Mouse (Mus musculus): ENCODE data around the gene Gm7247. TPM values are rescaled to one million over a fixed set of nuclear protein-coding genes. Genes with fewer than 3 reads are reported as not detected.
"Not testable (repeated sequence)": the region's sequence is repeated elsewhere in the genome, so short reads cannot be mapped to it uniquely, and the experiment has no call there.

Gm7247 gene
- polyA plus RNA-seq, 1 experiment from 2014 or later, result not detected

DNA sequence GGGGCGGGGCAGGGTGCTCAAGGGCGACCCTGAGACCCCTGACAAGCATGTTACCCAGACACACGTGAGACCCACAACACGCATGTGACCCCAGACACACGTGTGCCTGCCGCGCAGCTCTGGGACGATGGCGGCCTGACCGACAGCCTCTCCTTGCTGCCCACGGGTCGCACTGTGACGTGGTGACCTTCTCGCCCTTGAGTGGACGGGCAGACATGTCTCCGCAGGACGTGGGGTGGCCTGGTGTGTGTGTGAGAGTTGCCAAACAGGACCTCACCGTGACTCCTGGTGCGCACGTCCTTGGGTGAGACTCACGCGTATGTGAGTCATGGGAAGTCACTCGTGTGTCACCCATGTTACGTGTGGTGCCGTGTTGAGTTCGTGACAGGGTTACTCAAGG is 73.5 kb downstream of the Gm7247 start:
- H3K4me3 ChIP-seq, result no peak overlapping the region
- 96% methylated on average over 26 of the region's 26 CpGs for WGBS
- DNase-seq (ENCODE audit: extremely low spot score, low spot score), result no peak

DNA sequence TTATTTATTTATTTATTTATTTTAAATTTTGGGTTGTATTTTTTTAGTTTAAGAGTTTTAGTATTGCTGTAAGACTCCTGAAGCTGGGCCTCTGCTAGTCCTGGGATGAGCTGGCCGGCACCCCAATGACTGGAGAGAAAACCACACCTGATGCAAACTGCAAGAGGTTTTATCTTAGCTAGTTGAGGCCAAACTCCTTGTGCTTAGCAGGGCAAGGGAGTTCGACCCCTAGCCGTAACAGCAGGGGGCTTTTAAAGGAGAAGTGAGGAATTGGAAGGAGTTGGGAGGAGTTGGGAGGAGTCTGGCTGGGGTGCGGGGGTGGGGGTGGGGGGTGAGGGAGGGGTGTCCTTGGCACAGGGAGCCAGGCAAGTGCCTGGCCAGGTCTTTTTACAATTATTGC is 77.4 kb downstream of the Gm7247 start:
- H3K4me1 ChIP-seq, result no peaks in the 10 kb centered on the region
- H3K4me3 ChIP-seq, result no peak overlapping the region
- H3K27ac ChIP-seq, result no peak overlapping the region
- peaks cover 22% of the 10 kb centered on the region for H3K9me3 ChIP-seq
- H3K36me3 ChIP-seq (replicated peaks), result no peaks in the 10 kb centered on the region
- no peaks in the 10 kb centered on the region for H3K27me3 ChIP-seq (ENCODE audit: poor library complexity, severe bottlenecking)
- DNase-seq (ENCODE audit: extremely low spot score, low spot score), result no peak
- WGBS, result 74% methylated on average over 4 of the region's 4 CpGs

More for the DNA sequence above, 73.5 kb downstream of the Gm7247 start:
- Histone ChIP-seq H3K4me1 (no peaks in the 10 kb centered on the region), H3K36me3 (replicated peaks) (no peaks in the 10 kb centered on the region), H3K27me3 (ENCODE audit: poor library complexity, severe bottlenecking) (no peaks in the 10 kb centered on the region), H3K9me3 (peaks cover 22% of the 10 kb centered on the region), H3K27ac (no peak overlapping the region)

DNA sequence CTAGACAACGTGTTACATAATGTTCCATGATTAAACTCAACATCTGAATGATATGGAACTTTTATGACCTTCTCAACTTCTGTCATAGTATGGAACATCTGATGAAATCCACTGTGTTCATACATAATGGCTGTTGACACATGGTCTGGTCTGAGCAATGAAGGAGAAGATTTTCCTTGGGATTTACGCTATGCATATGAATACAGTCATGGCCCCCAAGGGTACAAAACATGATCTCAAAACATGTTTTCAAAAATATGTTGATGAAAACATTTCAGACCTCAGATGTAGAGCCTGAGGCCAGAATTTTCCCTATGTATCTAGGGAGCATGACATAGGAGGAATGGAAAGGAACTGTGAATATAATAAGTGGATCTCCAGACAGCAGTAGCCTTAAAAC is 90.0 kb downstream of the Gm7247 start, which contains the start of gene Vmn2r89:
Gene Vmn2r89 (plus strand): TSS at position 301 of the 400 bp plus-strand sequence.
- not testable (repeated sequence) for H3K27me3 ChIP-seq (ENCODE audit: poor library complexity, severe bottlenecking); DNase-seq (ENCODE audit: extremely low spot score, low spot score); H3K4me1 ChIP-seq; H3K9me3 ChIP-seq; H3K27ac ChIP-seq; H3K4me3 ChIP-seq; H3K36me3 ChIP-seq (replicated peaks)
- WGBS, result 87% methylated on average over 2 of the region's 2 CpGs

DNA sequence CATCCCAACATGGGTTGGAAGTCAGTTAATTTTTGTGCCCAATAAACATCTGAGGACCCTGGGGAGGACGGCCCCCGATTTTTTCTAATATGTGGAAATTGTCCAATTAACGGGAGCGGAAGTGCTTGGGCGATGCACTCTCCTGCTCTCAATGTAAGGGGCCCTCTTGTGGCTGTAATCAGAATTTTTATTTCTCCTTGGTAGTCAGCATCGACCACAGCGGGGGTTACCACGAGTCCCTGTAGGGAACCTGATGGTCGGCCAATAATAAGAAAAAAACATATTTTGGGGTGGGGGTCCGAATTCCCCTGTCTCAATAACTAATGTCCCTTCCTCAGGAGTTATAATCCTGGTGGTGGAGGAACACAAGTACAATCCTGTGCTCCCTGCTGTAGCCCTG is 118.7 kb downstream of the Gm7247 start:
- 88% methylated on average over 10 of the region's 10 CpGs for WGBS
- not testable (repeated sequence) for H3K36me3 ChIP-seq (replicated peaks); H3K4me1 ChIP-seq; H3K4me3 ChIP-seq; H3K27me3 ChIP-seq (ENCODE audit: poor library complexity, severe bottlenecking); H3K9me3 ChIP-seq; DNase-seq (ENCODE audit: extremely low spot score, low spot score); H3K27ac ChIP-seq

DNA sequence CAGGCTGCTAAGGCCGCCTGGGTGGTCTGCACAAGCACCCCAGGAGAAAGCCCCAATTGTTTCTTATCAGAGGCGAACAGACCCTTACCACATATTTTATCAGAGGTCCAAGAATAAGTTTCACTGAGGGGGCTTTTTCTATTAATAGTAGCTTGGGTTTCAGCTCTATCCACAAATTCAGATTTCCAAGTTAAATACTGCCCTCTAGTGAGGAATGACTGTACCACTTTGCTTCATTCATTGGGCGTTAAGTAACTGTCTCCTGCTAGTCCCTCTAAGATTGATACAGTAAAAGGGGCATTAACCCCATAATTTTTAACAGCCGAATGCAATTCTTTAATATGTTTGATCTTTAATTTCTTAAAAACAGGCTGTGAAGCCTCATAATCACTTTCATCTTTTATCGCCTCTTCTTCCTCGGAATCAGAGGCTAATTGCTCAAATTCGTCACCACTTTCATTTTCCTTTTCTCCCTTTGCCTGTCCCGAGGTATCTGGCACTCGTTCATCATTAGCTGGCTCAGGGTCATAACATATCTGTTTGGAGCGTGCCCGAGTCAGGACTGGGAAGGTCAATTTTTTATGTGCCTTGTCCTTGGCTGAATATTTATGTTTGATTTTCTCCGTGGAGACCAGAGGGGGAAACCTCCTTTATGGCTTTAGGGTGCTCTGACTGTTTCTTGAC is 119.9 kb downstream of the Gm7247 start:
- H3K4me3 ChIP-seq; DNase-seq (ENCODE audit: extremely low spot score, low spot score); H3K4me1 ChIP-seq; H3K27ac ChIP-seq; H3K36me3 ChIP-seq (replicated peaks); H3K9me3 ChIP-seq; H3K27me3 ChIP-seq (ENCODE audit: poor library complexity, severe bottlenecking): not testable (repeated sequence)
- WGBS, result 94% methylated on average over 12 of the region's 12 CpGs

DNA sequence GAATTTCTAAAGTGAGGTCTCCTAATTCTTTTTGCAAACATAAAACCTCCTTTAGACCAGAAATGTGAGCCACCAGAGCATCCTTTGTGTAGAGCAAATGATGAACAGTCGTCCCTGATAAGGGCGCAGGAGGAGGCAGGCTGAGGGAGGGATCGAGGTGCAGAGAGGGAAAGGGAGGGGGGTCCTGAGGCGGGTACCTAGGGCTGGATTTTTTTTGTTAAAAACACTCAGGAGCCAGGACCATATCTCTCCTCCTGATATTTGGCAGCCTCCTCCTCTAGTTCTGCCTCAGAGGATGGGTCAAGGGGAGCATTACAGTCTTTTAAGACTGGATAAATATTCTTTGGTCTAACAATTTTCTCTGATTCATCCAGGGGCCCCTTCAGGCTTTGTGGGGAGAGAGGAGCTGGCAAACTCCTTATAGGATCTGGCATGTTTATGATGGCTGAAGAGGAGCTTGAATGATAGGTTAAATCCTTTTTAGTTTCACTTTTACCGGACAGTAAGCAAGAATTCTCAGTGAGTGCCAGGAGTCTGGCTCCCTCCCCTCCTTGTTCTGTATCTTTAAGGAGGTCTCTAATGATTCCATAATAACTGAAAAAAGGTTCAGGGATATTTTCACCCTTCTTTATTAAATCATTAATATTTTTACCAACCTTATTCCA is 120.6 kb downstream of the Gm7247 start:
- Histone ChIP-seq H3K4me1 (no peaks in the 10 kb centered on the region), H3K9me3 (0 out of 2 replicates have a peak, but pooled peaks cover 3% of the 10 kb centered on the region), H3K27me3 (ENCODE audit: poor library complexity, severe bottlenecking) (no peaks in the 10 kb centered on the region), H3K4me3 (no peak overlapping the region), H3K27ac (no peak overlapping the region), H3K36me3 (replicated peaks) (no peaks in the 10 kb centered on the region)
- 91% methylated on average over 5 of the region's 5 CpGs for WGBS
- no peak for DNase-seq (ENCODE audit: extremely low spot score, low spot score)

DNA sequence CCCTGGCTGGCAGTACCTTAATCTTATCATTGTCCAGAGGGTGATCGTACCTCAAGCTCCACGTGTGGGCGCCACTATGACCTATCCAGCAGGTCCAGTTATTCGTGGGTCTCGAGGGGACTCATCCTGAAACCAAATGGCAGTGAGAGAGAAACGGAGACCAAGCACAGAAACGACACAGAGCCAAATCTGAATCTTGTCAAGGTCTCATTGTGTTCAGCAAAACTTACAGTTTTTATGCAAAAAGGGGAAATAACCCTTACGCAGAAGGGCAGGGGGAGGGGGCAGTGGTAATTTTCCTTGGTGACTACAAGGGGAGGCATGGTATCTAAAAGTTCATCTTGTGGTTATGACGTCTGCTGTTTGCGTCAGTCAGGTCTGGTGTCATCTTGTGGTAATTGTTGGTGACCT is 121.4 kb downstream of the Gm7247 start:
- not testable (repeated sequence) for H3K9me3 ChIP-seq; H3K4me1 ChIP-seq; H3K36me3 ChIP-seq (replicated peaks); H3K27ac ChIP-seq; H3K27me3 ChIP-seq (ENCODE audit: poor library complexity, severe bottlenecking); H3K4me3 ChIP-seq; DNase-seq (ENCODE audit: extremely low spot score, low spot score)
- WGBS, result 85% methylated on average over 10 of the region's 10 CpGs

DNA sequence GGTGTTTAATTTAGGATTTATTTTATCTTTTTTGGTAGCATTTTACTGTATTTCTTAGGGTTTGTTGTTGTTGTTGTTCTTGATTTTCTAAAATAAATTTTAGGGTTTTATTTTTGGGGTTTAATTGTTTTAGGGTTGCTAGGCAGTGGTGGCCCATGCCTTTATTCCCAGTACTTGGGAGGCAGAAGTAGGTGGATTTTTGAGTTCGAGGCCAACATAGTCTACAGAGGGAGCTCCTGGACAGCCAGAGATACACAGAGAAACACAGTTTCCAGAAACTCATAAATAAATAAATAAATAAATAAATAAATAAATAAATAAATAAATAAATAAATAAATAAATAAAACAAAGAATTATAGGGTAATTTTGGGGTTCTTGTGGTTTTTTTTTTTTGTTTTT is 122.1 kb downstream of the Gm7247 start:
- Histone ChIP-seq H3K4me3 (no peak overlapping the region), H3K9me3 (0 out of 2 replicates have a peak, but pooled peaks cover 3% of the 10 kb centered on the region), H3K27ac (no peak overlapping the region), H3K36me3 (replicated peaks) (no peaks in the 10 kb centered on the region), H3K27me3 (ENCODE audit: poor library complexity, severe bottlenecking) (no peaks in the 10 kb centered on the region), H3K4me1 (no peaks in the 10 kb centered on the region)
- no peak for DNase-seq (ENCODE audit: extremely low spot score, low spot score)
- WGBS, result 96% methylated on average over 1 of the region's 1 CpGs

DNA sequence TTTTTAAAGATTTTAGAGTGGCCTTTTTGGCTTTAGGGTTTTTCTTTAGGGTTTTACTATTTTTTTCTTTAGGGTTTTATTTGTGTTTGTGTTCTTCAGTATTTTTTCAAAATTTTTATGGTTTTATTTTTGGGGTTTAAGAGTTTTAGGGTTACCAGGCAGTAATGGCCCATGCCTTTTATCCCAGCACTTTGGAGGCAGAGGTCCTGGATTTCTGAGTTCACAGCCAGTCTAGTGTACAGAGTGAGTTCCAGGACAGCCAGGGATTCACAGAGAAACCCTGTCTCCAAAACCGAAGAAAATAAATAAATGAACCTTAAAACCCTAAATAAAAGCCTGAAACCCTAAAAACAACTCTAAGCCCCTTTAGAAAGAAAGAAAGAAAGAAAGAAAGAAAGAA is 124.6 kb downstream of the Gm7247 start:
- 77% methylated on average over 1 of the region's 1 CpGs for WGBS
- Histone ChIP-seq H3K27me3 (ENCODE audit: poor library complexity, severe bottlenecking) (no peaks in the 10 kb centered on the region), H3K36me3 (replicated peaks) (no peaks in the 10 kb centered on the region), H3K4me1 (no peaks in the 10 kb centered on the region), H3K9me3 (0 out of 2 replicates have a peak, but pooled peaks cover 2% of the 10 kb centered on the region), H3K4me3 (no peak overlapping the region), H3K27ac (no peak overlapping the region)
- DNase-seq (ENCODE audit: extremely low spot score, low spot score), result no peak

DNA sequence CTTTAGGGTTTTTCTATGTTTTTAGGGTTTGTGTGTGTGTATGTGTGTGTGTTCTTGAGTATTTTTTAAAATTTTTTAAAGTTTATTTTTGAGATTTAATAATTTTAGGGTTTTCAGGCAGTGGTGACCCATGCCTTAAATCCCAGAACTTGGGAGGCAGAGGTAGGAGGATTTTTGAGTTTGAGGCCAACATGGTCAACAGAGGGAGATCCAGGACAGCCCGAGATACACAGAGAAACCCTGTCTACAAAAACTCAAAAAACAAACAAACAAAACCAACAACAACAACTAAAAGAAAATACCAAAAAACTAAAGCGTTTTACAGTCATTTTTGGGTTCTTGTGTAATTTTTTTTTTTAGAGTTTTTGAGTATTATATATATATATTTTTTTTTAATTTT is 134.2 kb downstream of the Gm7247 start:
- H3K4me1 ChIP-seq, result no peaks in the 10 kb centered on the region
- WGBS, result 83% methylated on average over 2 of the region's 2 CpGs
- no peak overlapping the region for H3K4me3 ChIP-seq
- no peaks in the 10 kb centered on the region for H3K36me3 ChIP-seq (replicated peaks)
- H3K9me3 ChIP-seq, result no peaks in the 10 kb centered on the region
- H3K27ac ChIP-seq, result no peak overlapping the region
- DNase-seq (ENCODE audit: extremely low spot score, low spot score), result no peak
- no peaks in the 10 kb centered on the region for H3K27me3 ChIP-seq (ENCODE audit: poor library complexity, severe bottlenecking)

DNA sequence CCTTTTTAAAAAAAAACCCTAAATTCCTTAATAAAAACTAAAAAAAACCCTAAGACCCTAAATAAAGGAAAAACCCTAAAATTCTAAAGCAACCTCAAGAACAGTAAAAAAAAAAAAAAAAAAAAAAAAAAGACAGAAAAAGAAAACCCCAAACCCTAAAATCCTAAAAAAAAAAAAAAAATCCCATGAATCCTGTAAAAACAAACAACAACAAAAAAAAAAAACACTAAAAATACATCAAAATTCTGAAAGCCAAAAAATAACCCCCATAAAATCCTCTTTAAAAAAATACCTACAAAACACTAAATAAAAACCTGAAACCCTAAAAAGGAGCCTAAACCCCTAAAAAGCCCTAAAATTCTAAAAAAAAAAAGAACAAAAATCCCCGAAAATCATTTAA is 135.4 kb downstream of the Gm7247 start:
- no peak for DNase-seq (ENCODE audit: extremely low spot score, low spot score)
- H3K27me3 ChIP-seq (ENCODE audit: poor library complexity, severe bottlenecking), result no peaks in the 10 kb centered on the region
- H3K36me3 ChIP-seq (replicated peaks), result no peaks in the 10 kb centered on the region
- no peak overlapping the region for H3K4me3 ChIP-seq
- 96% methylated on average over 1 of the region's 1 CpGs for WGBS
- no peaks in the 10 kb centered on the region for H3K9me3 ChIP-seq
- H3K4me1 ChIP-seq, result no peaks in the 10 kb centered on the region
- H3K27ac ChIP-seq, result no peak overlapping the region

DNA sequence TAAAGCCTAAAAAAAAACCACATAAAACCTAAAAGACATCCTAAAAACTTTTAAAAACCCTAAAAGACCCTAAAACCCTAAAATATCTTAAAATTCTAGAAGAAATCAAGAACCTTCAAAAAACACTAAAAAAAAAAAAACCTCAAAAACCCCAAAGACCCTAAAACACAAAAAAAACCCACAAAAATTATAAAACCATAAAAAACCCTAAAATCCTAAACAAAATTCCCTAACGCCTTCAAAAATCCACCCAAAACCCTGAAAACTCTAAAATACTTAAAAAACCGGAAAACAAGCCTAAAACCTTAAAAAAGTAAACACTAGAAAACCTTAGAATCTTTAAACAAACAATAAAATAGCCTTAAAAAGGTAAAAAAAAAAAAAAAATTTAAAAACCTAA is 136.4 kb downstream of the Gm7247 start:
- WGBS, result 89% methylated on average over 2 of the region's 2 CpGs

DNA sequence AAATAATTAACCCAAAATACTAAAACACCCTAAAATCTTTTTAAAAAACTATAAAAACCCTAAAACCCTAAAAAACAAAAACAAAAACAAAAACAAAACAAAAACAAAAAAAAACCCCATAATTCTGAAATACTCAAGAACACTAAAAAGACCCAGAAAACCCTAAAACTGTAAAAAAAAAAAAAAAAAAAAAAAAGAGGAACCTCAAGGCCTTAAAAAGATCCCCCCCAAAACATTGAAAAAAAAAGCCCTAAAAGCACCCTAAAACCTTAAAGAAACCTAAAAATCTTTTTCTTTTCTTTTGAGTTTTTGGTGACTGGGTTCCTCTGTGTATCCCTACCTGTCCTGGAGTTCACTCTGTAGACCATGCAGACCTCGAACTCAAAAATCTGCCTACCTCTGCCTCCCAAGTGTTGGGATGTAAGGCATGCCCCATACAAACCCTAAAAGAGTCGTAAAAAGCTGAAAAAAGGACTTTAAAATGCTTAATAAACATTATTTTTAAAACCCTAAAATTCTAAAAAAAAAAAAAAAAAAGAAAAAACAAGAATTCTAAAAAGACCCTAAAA is 138.2 kb downstream of the Gm7247 start:
- no peaks in the 10 kb centered on the region for H3K4me1 ChIP-seq
- 88% methylated on average over 2 of the region's 2 CpGs for WGBS
- no peak overlapping the region for H3K27ac ChIP-seq
- H3K36me3 ChIP-seq (replicated peaks), result no peaks in the 10 kb centered on the region
- no peak overlapping the region for H3K4me3 ChIP-seq
- no peak for DNase-seq (ENCODE audit: extremely low spot score, low spot score)
- no peaks in the 10 kb centered on the region for H3K27me3 ChIP-seq (ENCODE audit: poor library complexity, severe bottlenecking)
- H3K9me3 ChIP-seq, result no peaks in the 10 kb centered on the region

More for the DNA sequence above, 136.4 kb downstream of the Gm7247 start:
- DNase-seq (ENCODE audit: extremely low spot score, low spot score), result no peak
- H3K9me3 ChIP-seq, result no peaks in the 10 kb centered on the region
- no peak overlapping the region for H3K27ac ChIP-seq
- no peaks in the 10 kb centered on the region for H3K4me1 ChIP-seq
- H3K36me3 ChIP-seq (replicated peaks), result no peaks in the 10 kb centered on the region
- H3K4me3 ChIP-seq, result no peak overlapping the region
- H3K27me3 ChIP-seq (ENCODE audit: poor library complexity, severe bottlenecking), result no peaks in the 10 kb centered on the region
